Mouse (Mus musculus): ENCODE results near the gene Gps2.
A peak's percentile ranks its signal among the peaks of the same experiment; 100 is the strongest.

Gps2 gene

DNA sequence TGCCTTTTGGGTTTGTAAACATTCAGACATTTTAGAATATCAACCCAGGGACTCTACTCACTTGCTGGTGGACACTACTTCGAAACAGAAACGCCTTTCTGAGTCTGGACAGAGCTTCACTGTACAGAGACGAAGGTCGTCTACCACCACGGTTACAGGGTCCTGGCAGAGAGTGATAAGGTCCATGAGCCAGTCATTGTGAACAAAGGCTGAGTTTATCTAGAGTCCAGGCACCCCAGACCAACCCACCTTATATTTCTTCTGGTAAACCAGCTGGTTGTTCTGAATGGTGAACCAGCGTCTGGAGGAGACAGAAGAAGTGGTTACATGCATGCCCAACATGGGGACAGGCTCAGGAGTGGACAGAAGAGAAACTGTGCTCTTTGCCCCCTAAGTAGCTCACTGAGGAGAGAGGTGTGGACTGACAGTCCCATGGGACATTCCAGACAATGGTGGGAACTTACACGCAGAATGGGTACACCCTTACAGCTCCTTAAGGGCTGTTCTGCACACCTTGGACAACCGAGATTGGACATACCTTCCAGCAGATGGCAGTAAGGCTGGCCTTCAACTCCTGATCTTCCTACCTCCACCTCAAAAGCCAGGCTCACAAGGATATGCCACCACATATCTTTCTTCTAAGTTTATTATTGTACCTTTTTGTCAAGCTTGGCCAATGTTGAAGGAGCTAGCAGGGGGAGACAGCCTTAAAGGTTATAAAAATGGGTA is 26.6 kb upstream of the Gps2 start:
- no peak for DNase-seq (ENCODE audit: low spot score)

DNA sequence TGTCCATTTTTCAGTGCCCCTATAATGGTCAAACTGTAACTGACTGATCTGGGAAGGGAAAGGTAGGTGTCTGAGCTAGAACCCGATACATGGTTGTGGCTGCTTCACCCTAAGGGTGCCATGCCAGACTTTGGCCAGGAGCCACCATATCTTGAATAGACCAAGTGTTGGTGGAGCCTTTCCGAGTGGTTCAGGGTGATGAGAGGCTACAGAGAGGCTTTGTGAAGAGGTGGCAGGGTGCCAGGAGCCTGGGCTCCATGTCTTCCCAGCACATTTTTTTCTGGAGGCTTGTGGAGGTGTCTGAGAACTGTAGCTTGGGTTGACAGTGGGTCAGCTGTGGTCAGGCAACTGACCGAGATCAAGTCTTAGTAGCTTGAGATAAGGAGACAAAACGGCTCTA is 22.2 kb upstream of the Gps2 start:
- DNase-seq (ENCODE audit: low spot score), result peak; percentile 54

DNA sequence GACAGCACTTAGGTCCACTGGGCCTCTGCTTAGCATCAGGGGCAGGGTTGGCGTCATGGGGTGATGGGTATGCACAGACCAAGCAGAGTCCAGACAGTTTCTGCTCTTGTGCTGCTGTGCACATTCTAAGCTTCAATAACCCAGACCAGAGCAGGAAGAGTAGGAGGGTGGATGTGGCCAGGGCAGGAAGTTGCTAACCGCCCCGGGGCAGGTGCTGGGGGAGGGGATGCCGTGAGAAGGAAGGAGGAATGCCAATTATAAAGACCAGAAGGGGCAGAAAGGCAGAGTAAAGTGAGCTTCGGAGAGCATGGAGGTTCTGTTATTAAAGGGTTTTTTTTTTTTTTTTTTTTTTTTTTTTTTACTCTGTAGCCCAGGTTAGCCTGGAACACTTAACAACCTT is 19.0 kb upstream of the Gps2 start:
- no peak for DNase-seq (ENCODE audit: low spot score)

- no peak for DNase-seq (ENCODE audit: low spot score)
These were observed 18.4 kb upstream of the Gps2 start, which contains the start of gene Acap1 for GRCm38 (mm10) chr11:69895291-69895690. TSS of gene Acap1 (minus strand) at chr11:69895539.

DNA sequence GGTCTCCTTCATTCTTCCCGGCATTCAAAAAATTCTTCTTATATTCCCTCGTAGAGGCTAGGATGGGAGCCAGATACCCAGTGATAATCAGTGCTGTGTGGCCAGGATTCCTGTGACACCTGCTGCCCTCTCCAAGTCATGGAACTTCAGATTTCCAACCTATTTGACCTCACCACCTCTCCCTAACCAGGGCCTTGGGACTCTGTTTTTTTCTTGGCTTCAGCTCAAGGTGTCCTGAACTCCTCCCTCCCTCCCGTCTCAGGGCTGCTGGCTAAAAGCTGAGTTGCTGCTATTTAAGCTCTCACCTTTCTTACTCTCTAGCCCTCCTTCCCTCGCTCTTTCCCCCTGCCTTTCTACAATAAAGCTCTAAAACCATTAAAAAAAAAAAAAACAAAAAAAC is 13.8 kb upstream of the Gps2 start:
- no peak for DNase-seq (ENCODE audit: low spot score)

DNA sequence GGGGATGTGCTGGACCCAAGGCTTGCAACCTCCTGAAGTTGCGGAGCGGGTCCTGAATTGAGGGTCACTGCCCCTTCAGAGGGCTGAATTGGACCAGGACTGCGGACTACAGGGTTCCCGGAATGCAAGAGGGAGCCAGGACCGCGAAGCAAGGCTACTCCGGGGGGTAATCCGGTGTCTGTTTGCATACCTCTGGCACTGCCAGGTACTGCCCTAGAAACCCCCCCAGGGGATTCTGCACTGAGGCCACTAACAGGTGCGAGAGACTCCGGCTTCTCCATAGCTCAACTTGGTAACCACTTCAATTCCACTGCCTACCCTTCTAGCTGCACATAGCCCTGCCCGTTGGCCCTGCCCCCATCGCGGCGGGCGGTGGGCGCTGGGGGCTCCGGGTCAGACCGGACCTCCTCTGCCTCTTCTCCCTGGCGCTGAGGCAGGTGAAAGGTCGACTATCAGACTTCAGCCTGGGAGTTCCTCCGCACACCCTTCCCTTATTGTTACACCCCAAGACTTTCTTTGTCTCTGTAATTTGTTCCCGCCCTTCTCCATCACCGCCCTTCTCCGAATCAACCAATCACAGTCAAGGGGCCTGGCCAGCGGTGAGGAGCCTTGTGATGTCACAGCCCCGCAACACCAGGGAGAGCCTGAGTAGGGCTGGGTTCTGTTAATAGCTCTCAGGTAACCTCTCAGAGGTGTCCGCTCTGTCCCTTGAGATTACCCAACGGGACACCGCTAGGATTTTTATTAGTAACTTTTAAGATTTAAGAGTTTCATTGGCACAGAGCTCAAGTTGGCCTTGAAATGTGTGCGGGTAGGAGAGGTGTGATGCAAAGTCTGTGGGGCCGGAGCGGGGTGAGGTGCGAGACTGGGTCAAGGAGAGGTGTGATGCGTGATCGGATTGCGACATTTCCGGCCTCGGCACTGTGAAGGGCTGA is 12.9 kb upstream of the Gps2 start, which contains the start of the genes 2810408A11Rik and Neurl4:
TSS of gene 2810408A11Rik (minus strand) at position 517 of the 935 bp plus-strand sequence.
TSS of gene Neurl4 (plus strand) at position 602 of the 935 bp plus-strand sequence.
- peak; percentile 93 for DNase-seq (ENCODE audit: low spot score)

DNA sequence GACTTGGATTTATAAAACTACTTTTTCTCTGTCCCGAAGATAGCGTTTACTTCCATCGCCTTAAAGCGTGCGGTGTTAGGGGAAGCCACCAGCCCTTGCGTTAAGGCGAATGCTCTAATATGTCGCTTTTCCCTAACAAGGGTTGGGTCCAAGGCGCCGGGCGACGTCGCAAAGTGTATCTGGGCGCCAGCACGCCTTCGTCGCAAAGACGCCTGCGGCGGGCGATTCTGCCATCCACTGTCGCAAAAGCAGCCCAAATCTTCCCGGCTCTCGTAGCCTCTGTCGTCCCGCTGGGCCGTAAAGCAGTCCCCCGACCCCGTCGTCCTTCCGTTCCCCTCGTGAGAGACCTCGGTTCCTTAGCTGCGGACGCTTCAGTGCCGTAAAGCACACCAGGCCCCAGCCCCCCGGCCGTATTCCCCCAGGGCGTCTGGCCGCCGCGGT is 12.3 kb upstream of the Gps2 start:
- DNase-seq (ENCODE audit: low spot score), result peak; percentile 99

DNA sequence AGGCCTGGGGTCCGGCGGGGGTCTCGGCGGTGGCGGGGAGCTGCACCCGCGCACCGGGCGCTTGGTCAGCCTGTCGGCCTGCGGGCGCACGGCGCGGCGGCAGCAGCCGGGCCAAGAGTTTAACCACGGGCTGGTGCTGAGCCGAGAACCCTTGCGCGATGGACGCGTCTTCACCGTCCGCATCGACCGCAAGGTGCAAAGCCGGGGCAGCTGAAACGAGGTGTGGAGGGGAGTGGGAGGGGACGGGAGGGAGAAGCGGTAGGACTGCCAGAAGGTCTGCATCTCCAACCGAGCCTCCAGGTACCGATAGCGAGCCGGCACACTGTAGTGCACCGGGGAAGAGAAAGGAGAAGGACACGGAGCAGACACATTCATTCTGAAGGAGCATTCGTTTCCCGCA is 11.7 kb upstream of the Gps2 start:
- DNase-seq (ENCODE audit: low spot score), result no peak

DNA sequence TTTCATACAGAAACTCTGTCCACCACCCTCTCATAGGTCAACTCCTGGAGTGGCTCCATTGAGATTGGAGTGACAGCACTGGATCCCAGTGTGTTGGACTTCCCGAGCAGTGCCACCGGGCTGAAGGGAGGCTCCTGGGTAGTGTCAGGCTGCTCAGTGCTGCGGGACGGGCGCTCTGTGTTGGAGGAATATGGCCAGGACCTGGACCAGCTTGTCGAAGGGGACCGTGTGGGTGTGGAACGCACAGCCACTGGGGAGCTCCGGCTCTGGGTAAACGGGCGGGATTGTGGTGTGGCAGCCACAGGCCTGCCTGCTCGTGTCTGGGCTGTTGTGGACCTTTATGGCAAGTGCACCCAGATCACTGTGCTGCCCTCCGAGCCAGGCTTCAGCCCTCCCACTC is 10.7 kb upstream of the Gps2 start:
- no peak for DNase-seq (ENCODE audit: low spot score)

GRCm38 (mm10) chr11:69904311-69904710 is 9.4 kb upstream of the Gps2 start:
- DNase-seq (ENCODE audit: low spot score), result no peak

GRCm38 (mm10) chr11:69908645-69909044 is 5.0 kb upstream of the Gps2 start:
- DNase-seq (ENCODE audit: low spot score), result no peak

GRCm38 (mm10) chr11:69909174-69909573 is 4.5 kb upstream of the Gps2 start:
- no peak for DNase-seq (ENCODE audit: low spot score)

DNA sequence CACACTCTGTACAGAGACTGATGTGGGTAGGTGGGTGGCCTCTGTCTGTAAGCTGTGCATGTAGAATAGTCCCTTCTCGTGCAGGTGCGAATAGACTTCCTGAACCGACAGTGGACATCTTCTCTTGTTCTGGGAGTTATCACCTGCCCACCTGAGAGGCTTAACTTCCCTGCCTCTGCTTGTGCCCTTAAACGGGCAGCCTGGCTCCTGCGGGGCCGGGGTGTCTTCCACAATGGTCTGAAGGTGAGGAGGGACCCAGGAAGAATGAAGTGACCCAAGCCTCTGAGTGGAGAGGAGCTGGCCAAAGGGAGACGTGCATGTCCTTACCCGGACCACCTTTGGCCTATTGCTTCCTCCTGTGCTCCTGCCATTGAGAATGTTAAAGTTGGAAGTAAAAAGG is 3.5 kb upstream of the Gps2 start:
- DNase-seq (ENCODE audit: low spot score), result no peak

DNA sequence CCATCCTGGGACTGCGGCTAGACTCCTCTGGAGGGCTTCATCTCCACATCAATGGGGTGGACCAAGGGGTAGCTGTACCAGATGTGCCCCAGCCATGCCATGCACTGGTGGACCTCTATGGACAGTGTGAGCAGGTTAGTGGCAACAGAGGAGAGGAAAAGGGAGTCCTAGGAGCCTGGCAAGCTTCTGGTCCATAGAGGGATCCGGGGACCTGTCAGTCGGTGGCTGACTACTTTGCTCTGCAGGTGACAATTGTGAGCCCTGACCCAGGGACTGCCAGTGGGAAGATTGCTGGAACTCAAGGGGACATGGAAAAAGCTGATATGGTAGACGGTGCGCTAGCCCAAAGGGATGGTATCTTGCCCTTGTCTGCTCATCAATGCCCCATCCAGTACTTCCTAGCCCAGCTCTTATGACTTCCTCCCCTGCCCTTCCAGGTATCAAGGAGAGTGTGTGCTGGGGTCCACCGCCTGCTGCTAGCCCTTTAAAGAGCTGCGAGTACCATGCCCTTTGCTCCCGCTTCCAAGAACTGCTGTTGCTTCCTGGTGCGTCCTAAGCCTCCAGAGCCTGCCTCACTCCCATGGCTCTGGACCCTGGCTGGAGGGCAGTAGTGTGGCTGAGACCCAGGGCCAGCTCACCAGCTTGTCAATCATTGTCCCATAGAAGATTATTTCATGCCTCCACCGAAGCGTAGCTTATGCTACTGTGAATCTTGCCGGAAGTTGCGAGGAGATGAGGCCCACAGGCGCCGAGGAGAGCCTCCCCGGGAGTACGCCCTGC is 2.7 kb upstream of the Gps2 start:
- DNase-seq (ENCODE audit: low spot score), result no peak

- no peak for DNase-seq (ENCODE audit: low spot score)
These were observed 2.0 kb upstream of the Gps2 start for GRCm38 (mm10) chr11:69911701-69912100.

DNA sequence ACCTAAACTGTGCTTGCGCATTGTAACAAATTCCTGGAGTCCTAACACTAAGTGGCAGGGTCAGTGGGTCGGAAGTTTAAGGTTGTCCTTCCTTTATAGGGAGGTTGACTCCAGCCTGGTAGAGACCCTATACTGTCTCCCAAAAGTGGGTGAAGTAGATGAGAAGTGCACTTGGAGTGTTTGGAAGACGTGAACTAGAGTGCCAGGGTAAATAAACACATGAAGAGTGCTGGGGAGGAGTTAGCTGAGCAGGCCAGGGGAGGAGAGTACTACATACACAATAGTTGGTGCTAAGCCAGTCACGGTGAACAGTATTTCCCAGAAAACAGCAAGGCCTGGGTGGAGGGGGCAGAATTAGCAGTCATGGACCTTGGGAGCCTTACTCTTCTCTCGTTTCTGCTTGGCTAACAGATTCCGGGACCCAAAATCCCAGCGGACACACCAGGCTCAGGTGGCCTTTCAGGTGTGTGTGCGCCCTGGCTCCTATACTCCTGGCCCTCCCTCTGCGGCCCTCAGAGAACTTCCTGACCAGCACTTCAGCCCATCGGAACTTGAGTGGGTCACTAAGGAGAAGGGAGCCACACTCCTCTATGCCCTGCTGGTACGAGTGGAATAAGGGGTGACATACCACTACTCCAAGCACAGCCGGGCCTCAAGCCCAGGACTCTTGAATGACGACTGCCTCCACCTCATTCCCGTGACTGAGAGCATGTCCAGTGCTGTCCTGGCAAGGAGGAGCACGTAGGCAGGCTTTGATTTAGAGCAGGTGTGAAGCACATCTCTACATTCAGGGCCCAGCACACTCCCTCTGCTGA is 765 bp upstream of the Gps2 start:
- no peak for DNase-seq (ENCODE audit: low spot score)

GRCm38 (mm10) chr11:69914372-69914764 is 680 bp downstream of the Gps2 start:
- DNase-seq (ENCODE audit: low spot score), result no peak

DNA sequence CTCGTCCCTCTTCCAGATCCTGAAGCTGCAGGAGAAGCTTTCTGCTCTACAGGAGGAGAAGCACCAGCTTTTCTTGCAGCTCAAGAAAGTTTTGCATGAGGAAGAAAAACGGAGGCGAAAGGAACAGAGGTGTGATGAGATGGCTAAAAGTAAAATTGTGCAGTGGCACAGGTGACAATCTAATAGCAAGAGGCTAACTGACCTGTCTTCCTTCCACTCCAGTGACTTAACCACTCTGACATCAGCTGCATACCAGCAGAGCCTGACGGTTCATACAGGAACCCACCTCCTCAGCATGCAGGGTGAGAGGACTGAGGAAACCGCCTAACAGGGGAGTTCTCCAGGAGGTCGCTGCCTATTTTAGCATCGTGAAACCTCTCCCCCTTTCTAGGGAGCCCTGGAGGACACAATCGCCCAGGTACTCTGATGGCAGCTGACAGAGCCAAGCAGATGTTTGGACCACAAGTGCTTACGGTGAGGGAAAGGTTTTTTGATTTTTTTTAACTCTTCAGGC is 1.3 kb downstream of the Gps2 start:
- no peak for DNase-seq (ENCODE audit: low spot score)

GRCm38 (mm10) chr11:69915667-69916627 is 2.3 kb downstream of the Gps2 start:
- no peak for DNase-seq (ENCODE audit: low spot score)

Data from testis, postnatal 14 days (tissue).